Mouse (Mus musculus) embryo, embryonic 11.5 days (tissue): ENCODE data around the gene Echdc3.

ENCODE experiments used
- DNase-seq: peaks from one replicate; pipeline ENCODE4 v3.0.0-alpha.2; 2012; ENCODE audit warnings: low read depth, low spot score

The Echdc3 gene

GRCm38 (mm10) chr2:6212724-6213511 is at the start of gene Echdc3:
Echdc3 (minus strand) TSS chr2:6213033.
- DNase-seq = peak; percentile 80

- no peak for DNase-seq
These were observed 48.9 kb upstream of the Echdc3 start for GRCm38 (mm10) chr2:6261718-6262117.

- DNase-seq = peak; percentile 38
These were observed 48.4 kb upstream of the Echdc3 start for GRCm38 (mm10) chr2:6261201-6261672.

- DNase-seq = no peak
These were observed 47.8 kb upstream of the Echdc3 start for GRCm38 (mm10) chr2:6260661-6261060.

- DNase-seq = no peak
These were observed 46.3 kb upstream of the Echdc3 start for GRCm38 (mm10) chr2:6259182-6259581.

- DNase-seq = no peak
These were observed 45.2 kb upstream of the Echdc3 start for GRCm38 (mm10) chr2:6258026-6258425.

- DNase-seq = no peak
These were observed 44.3 kb upstream of the Echdc3 start for GRCm38 (mm10) chr2:6257146-6257545.

- DNase-seq = no peak
These were observed 43.4 kb upstream of the Echdc3 start for GRCm38 (mm10) chr2:6255989-6256841.

GRCm38 (mm10) chr2:6255402-6255988 is 42.7 kb upstream of the Echdc3 start:
- no peak for DNase-seq

GRCm38 (mm10) chr2:6252491-6252890 is 39.7 kb upstream of the Echdc3 start:
- no peak for DNase-seq

GRCm38 (mm10) chr2:6251076-6251496 is 38.3 kb upstream of the Echdc3 start:
- DNase-seq = no peak

GRCm38 (mm10) chr2:6241446-6241845 is 28.6 kb upstream of the Echdc3 start:
- no peak for DNase-seq

- no peak for DNase-seq
These were observed 27.2 kb upstream of the Echdc3 start for GRCm38 (mm10) chr2:6240072-6240471.

GRCm38 (mm10) chr2:6239333-6239732 is 26.5 kb upstream of the Echdc3 start:
- no peak for DNase-seq

- DNase-seq = no peak
These were observed 25.8 kb upstream of the Echdc3 start for GRCm38 (mm10) chr2:6238679-6239078.

GRCm38 (mm10) chr2:6238244-6238643 is 25.4 kb upstream of the Echdc3 start:
- DNase-seq = no peak

- DNase-seq = no peak
These were observed 20.5 kb upstream of the Echdc3 start for GRCm38 (mm10) chr2:6233353-6233752.

- no peak for DNase-seq
These were observed 19.9 kb upstream of the Echdc3 start for GRCm38 (mm10) chr2:6232755-6233154.

GRCm38 (mm10) chr2:6230865-6231264 is 18.0 kb upstream of the Echdc3 start:
- DNase-seq = no peak

GRCm38 (mm10) chr2:6229597-6230290 is 16.9 kb upstream of the Echdc3 start:
- DNase-seq = no peak

GRCm38 (mm10) chr2:6227059-6227445 is 14.2 kb upstream of the Echdc3 start:
- no peak for DNase-seq
